ENCODE assay signal across 9 mouse cellular contexts in genomic region chr13:81352296-81352695, GRCm38 (mm10).
DNase-seq lines count a peak whose midpoint lies in the region; ATAC-seq and TF ChIP-seq lines count a peak whose summit lies in the region.
"Had no signal": no experiment of that assay in that cellular context is flagged by ENCODE, and none has a peak within 500 bp of the region (broad histone marks: within the 10 kb centered on the region; RNA-seq: fewer than 3 reads in every experiment).

No protein-coding gene starts in this region.

- H3K27ac ChIP-seq in kidney, adult 2 months (ENCODE audit: insufficient read depth, low read depth, low read length): peak overlapping the region; percentile 23; the same call in 1 of the 2 replicates
- peak overlapping the region; percentile 82 for H3K27ac ChIP-seq in kidney, embryonic 15.5 days
- H3K27ac ChIP-seq in hindbrain, embryonic 10.5 days: no peak overlapping the region
- H3K27ac ChIP-seq in forebrain, embryonic 11.5 days (ENCODE audit: low read depth, low read length): no peak overlapping the region
- H3K27ac ChIP-seq: liver, embryonic 14.5 days had no signal

- no peak overlapping the region for H3K9ac ChIP-seq in kidney, embryonic 15.5 days
- no peak overlapping the region for H3K9ac ChIP-seq in forebrain, embryonic 11.5 days (ENCODE audit: low read length)
- H3K9ac ChIP-seq: liver, embryonic 14.5 days had no signal

- WGBS in kidney, adult 2 months: 48% methylated on average over 11 of the region's 11 CpGs
- 54% methylated on average over 11 of the region's 11 CpGs for WGBS in kidney, embryonic 15.5 days
- WGBS in hindbrain, embryonic 10.5 days: 89% methylated on average over 11 of the region's 11 CpGs
- 87% methylated on average over 11 of the region's 11 CpGs for WGBS in forebrain, embryonic 11.5 days

- no peaks in the 10 kb centered on the region for H3K36me3 ChIP-seq in kidney, adult 2 months (ENCODE audit: control insufficient read depth, insufficient read depth, low read length)
- H3K36me3 ChIP-seq in kidney, embryonic 15.5 days: no peaks in the 10 kb centered on the region
- peaks cover 27% of the 10 kb centered on the region for H3K36me3 ChIP-seq in hindbrain, embryonic 10.5 days
- H3K36me3 ChIP-seq in forebrain, embryonic 11.5 days (ENCODE audit: control insufficient read depth, insufficient read depth, low read length): no peaks in the 10 kb centered on the region

- H3K4me1 ChIP-seq in kidney, adult 2 months (ENCODE audit: control insufficient read depth, insufficient read depth, low read length): peaks cover 3% of the 10 kb centered on the region; the same call in 1 of the 2 replicates
- peaks cover 4% of the 10 kb centered on the region; the same call in 1 of the 2 replicates for H3K4me1 ChIP-seq in kidney, embryonic 15.5 days
- H3K4me1 ChIP-seq in hindbrain, embryonic 10.5 days (replicated peaks): no peaks in the 10 kb centered on the region
- no peaks in the 10 kb centered on the region for H3K4me1 ChIP-seq in forebrain, embryonic 11.5 days (replicated peaks; ENCODE audit: control insufficient read depth, insufficient read depth, low read length)

- no peaks in the 10 kb centered on the region for H3K9me3 ChIP-seq in kidney, embryonic 15.5 days (replicated peaks)
- no peaks in the 10 kb centered on the region for H3K9me3 ChIP-seq in hindbrain, embryonic 10.5 days
- no peaks in the 10 kb centered on the region for H3K9me3 ChIP-seq in forebrain, embryonic 11.5 days (ENCODE audit: control insufficient read depth, low read length)

- TF ChIP-seq POLR2A in kidney, adult 2 months (IDR thresholded peaks at IDR 0.05; ENCODE audit: low read depth, low read length): no peak

- no peaks in the 10 kb centered on the region for H3K27me3 ChIP-seq in kidney, adult 2 months (replicated peaks; ENCODE audit: control insufficient read depth, insufficient read depth, low read length)
- no peaks in the 10 kb centered on the region for H3K27me3 ChIP-seq in kidney, embryonic 15.5 days
- no peaks in the 10 kb centered on the region for H3K27me3 ChIP-seq in hindbrain, embryonic 10.5 days (ENCODE audit: insufficient read depth, poor library complexity, severe bottlenecking)
- H3K27me3 ChIP-seq in forebrain, embryonic 11.5 days (ENCODE audit: control insufficient read depth, insufficient read depth, low read length): no peaks in the 10 kb centered on the region

- no peak for TF ChIP-seq CTCF in kidney, adult 2 months (conservative IDR thresholded peaks at IDR 0.05; ENCODE audit: insufficient read depth, insufficient read length, low read depth, low read length)

- DNase-seq in kidney, adult 2 months: peak; percentile 55
- DNase-seq in kidney, adult 8-10 months: no peak
- peak; percentile 98 for DNase-seq in heart, adult 11 months
- DNase-seq in hindbrain, embryonic 10.5 days (ENCODE audit: low spot score): no peak
- DNase-seq in retina, postnatal 1 day: no peak
- DNase-seq in forebrain, embryonic 11.5 days (ENCODE audit: low spot score): no peak

- H3K4me3 ChIP-seq in kidney, adult 2 months (ENCODE audit: insufficient read depth, low read depth, low read length): peak overlapping the region; percentile 33; the same call in 1 of the 2 replicates
- H3K4me3 ChIP-seq in kidney, embryonic 15.5 days (replicated peaks): no peak overlapping the region
- H3K4me3 ChIP-seq in hindbrain, embryonic 10.5 days: no peak overlapping the region
- H3K4me3 ChIP-seq in forebrain, embryonic 11.5 days (ENCODE audit: low read depth, low read length): no peak overlapping the region

- peak; percentile 55 for ATAC-seq in kidney, embryonic 15.5 days (replicated peaks; ENCODE audit: low FRiP score)
- peak; percentile 58 for ATAC-seq in megakaryocyte progenitor cell, adult 5-6 weeks (replicated peaks; ENCODE audit: poor library complexity)
- ATAC-seq in forebrain, embryonic 11.5 days (replicated peaks; ENCODE audit: low FRiP score): no peak

- 0 out of 2 replicates have a peak overlapping the region, but pooled peaks have one; percentile 34 for H3K4me2 ChIP-seq in kidney, embryonic 15.5 days
- no peak overlapping the region for H3K4me2 ChIP-seq in forebrain, embryonic 11.5 days (ENCODE audit: low read depth, low read length, severe bottlenecking)

Comparison
In these comparisons a context has a peak if more than half of its experiments do, and no peak if none do; other contexts are left out.
1. DNase-seq: peak in kidney, adult 2 months (single experiment) and heart, adult 11 months (single experiment); none in kidney, adult 8-10 months (0 of 2), hindbrain, embryonic 10.5 days (single experiment), retina, postnatal 1 day (single experiment) and forebrain, embryonic 11.5 days (single experiment).
2. H3K27ac ChIP-seq: peak in kidney, adult 2 months (single experiment) and kidney, embryonic 15.5 days (single experiment); none in hindbrain, embryonic 10.5 days (single experiment) and forebrain, embryonic 11.5 days (single experiment).